Mouse (Mus musculus): ENCODE measurements around the gene Gtpbp10. TPM values are rescaled to one million over a fixed set of nuclear protein-coding genes. Genes with fewer than 3 reads are reported as not detected.

Gene Gtpbp10
- 1 to 10 TPM; 9.1 to 10.0 TPM for total RNA-seq (2021)

GRCm38 (mm10) chr5:5559079-5559740, at the start of gene Gtpbp10:
Gtpbp10 (minus strand) TSS chr5:5559538.
- intact Hi-C loops (cut with DNase I): no loop called here
- DNase-seq (ENCODE audit: extremely low spot score in 1 of 2, low spot score in 2 of 2): peak; percentile 89 to 96

GRCm38 (mm10) chr5:5587686-5588085, 28.3 kb upstream of the Gtpbp10 start:
- DNase-seq (ENCODE audit: extremely low spot score in 1 of 2, low spot score in 2 of 2): no peak
- intact Hi-C loops (cut with DNase I): no loop called here

DNA sequence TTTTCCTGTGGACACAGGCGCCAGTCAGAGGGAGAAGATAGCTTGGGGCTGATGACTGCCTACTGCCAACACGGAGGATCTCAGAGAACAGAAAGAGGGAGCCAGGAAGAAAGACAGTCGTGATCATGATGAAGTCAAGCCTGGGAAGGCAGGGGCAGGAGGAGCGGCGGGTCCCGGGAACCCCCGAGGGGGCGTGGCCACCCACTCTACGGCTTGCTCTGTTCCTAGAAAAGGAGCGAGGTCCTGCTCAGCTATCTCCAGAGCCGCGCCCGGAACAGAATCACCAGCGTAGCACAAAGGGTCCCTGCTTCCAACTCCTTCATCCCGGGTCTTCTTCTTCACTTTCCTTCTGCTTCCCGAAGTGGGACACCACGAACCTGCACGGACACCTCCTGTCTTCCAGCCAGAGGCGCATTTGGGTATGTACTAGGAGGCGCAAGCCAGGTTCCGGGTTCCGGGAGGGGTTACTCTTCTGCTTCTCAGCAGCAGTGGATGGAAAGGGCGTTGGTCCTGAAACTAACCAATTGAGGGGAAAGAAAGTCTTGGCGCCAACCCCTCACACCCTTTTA, 14.5 kb upstream of the Gtpbp10 start, which contains the start of gene Gm8773:
TSS of gene Gm8773 (plus strand) at position 51 of the 569 bp plus-strand sequence.
- intact Hi-C loops (cut with DNase I): no loop called here
- peak in 1 of 2 experiments; percentile 40 for DNase-seq (ENCODE audit: extremely low spot score in 1 of 2, low spot score in 2 of 2)

DNA sequence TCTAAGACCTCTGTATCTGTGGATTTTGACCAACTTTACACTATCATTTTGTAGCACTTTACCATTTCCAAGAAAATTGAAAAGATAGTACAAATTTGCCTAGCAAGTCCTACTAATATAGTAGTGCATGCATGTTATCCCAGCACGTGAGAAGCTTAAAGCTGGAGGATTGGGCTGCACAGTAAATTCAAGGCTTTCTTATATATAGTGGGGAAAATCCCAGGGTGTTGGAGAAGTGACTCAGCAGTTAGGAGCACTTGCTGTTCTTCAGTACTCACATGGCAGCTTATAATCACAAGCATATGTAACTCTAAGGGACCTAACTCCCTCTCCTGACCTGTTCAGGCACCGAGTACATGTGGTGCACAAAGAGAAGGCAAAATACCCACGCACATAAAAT, 3.1 kb upstream of the Gtpbp10 start:
- DNase-seq (ENCODE audit: extremely low spot score in 1 of 2, low spot score in 2 of 2): no peak
- intact Hi-C loops (cut with DNase I): no loop called here

GRCm38 (mm10) chr5:5561041-5561706, 1.8 kb upstream of the Gtpbp10 start:
- intact Hi-C loops (cut with DNase I): no loop called here
- DNase-seq (ENCODE audit: extremely low spot score in 1 of 2, low spot score in 2 of 2): no peak

DNA sequence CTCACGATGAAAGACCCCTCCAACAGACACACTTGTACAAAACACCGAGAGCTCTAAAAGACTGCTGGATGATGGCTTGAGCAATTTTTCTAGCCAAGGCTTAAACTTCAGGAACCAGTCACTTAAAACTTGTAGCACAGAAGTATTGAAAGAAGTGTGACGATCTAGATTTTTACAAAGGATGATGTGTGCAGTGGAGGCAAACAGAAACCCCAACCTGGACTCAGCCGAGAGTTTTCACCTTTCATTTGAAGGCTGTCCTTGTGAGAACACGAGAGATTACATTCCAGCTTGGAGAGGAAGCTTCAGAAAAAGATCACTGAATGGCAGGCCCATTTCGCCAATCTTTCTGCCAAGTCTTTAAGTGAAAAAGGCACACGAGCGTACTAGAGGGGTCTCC, 460 bp upstream of the Gtpbp10 start:
- no peak for DNase-seq (ENCODE audit: extremely low spot score in 1 of 2, low spot score in 2 of 2)
- intact Hi-C loops (cut with DNase I): no loop called here

DNA sequence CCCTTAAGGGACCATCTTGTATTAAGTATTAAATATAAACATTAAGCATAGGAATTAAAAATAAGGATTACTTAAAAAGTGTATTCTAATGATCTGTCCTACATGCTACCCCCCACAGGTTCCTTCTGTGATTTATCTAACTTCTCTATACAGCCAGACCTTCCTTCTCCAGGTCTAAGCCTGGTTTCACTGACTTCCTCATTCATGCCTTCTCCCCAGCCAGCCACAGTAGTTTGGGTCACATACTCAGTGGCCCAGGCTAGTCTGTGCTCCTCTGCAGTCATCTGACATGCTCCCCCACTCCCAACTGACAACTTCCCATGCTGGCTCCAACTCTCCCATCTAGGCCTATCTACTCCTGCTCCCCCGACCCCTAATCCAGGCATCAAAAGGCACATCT, 8.2 kb downstream of the Gtpbp10 start:
- DNase-seq (ENCODE audit: extremely low spot score in 1 of 2, low spot score in 2 of 2): no peak
- intact Hi-C loops (cut with DNase I): no loop called here

GRCm38 (mm10) chr5:5540385-5540784, 19.0 kb downstream of the Gtpbp10 start:
- intact Hi-C loops (cut with DNase I): no loop called here
- no peak for DNase-seq (ENCODE audit: extremely low spot score in 1 of 2, low spot score in 2 of 2)

GRCm38 (mm10) chr5:5539771-5540170, 19.6 kb downstream of the Gtpbp10 start:
- intact Hi-C loops (cut with DNase I): no loop called here
- DNase-seq (ENCODE audit: extremely low spot score in 1 of 2, low spot score in 2 of 2): no peak

GRCm38 (mm10) chr5:5536131-5536530, 23.2 kb downstream of the Gtpbp10 start:
- intact Hi-C loops (cut with DNase I): no loop called here
- DNase-seq (ENCODE audit: extremely low spot score in 1 of 2, low spot score in 2 of 2): no peak

DNA sequence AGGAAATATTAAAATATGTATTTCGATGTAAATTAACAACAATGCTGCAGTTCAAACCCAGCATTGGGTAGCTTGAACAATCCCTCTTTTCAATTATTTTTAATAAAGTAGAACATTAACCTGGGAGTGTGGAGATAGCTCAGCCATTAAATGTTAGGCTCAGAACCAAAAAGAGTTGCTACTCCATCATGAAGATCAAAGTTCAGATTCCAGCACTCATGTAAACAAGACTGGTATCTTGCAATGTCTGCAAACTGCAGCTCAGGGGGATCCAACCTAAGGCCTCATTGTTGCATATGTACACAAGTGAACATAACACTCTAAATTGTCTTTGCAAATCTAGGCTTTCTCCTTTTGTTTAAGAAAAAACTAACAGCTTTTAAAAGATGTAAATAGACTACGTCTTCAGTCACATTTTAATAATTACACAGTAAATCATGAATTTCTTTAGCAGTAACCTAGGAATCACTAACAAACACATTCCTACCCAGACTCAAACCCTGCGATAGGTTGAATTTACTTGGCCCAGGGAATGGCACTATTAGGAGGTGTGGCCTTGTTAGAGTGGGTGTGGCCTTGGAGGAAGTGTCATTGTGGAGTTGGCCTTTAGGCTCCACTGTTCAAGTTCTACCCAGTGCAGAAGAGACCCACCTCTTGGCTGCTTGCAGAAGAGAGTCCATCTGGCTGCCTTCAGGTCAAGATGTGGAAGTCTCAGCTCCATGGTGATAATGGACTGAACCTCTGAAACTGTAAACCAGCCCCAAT, 25.5 kb downstream of the Gtpbp10 start:
- intact Hi-C loops (cut with DNase I): no loop called here
- no peak for DNase-seq (ENCODE audit: extremely low spot score in 1 of 2, low spot score in 2 of 2)

GRCm38 (mm10) chr5:5515411-5515810, 43.9 kb downstream of the Gtpbp10 start:
- no peak for DNase-seq (ENCODE audit: extremely low spot score in 1 of 2, low spot score in 2 of 2)
- intact Hi-C loops (cut with DNase I): no loop called here

GRCm38 (mm10) chr5:5514196-5515076, 44.9 kb downstream of the Gtpbp10 start, which contains the start of gene Cldn12:
Cldn12 (minus strand) TSS chr5:5514958.
- intact Hi-C loops (cut with DNase I): no loop called here
- DNase-seq (ENCODE audit: extremely low spot score in 1 of 2, low spot score in 2 of 2): peak; percentile 96 to 98

DNA sequence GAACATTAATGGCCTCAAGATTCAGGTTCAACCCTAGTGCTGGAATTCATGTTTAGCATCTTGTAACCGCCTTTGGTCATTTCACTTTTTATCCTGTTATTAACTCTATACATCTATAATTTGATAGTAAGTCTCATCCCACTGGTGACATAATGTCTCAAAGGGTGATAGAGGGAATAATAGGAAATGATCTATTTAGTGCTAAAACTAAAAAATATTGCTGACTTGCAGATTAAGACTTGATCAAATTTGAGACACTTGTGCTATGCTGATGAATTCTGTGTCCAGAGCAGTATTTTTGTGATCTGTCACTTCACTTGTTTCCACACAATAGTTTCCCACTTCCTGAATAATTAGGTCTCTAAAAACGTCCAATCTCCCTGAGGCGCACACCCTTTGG, 47.9 kb downstream of the Gtpbp10 start:
- intact Hi-C loops (cut with DNase I): no loop called here
- no peak for DNase-seq (ENCODE audit: extremely low spot score in 1 of 2, low spot score in 2 of 2)

GRCm38 (mm10) chr5:5510989-5511388, 48.3 kb downstream of the Gtpbp10 start:
- DNase-seq (ENCODE audit: extremely low spot score in 1 of 2, low spot score in 2 of 2): no peak
- intact Hi-C loops (cut with DNase I): no loop called here

GRCm38 (mm10) chr5:5510304-5510887, 48.9 kb downstream of the Gtpbp10 start:
- peak in 1 of 2 experiments; percentile 55 for DNase-seq (ENCODE audit: extremely low spot score in 1 of 2, low spot score in 2 of 2)
- intact Hi-C loops (cut with DNase I): no loop called here

- no peak for DNase-seq (ENCODE audit: extremely low spot score in 1 of 2, low spot score in 2 of 2)
- intact Hi-C loops (cut with DNase I): loop anchor here (5.0 kb wide), 1 partner anchor 239 kb away; the partner anchor contains the start of gene Steap1
Observed at GRCm38 (mm10) chr5:5508231-5508630, 51.1 kb downstream of the Gtpbp10 start.

DNA sequence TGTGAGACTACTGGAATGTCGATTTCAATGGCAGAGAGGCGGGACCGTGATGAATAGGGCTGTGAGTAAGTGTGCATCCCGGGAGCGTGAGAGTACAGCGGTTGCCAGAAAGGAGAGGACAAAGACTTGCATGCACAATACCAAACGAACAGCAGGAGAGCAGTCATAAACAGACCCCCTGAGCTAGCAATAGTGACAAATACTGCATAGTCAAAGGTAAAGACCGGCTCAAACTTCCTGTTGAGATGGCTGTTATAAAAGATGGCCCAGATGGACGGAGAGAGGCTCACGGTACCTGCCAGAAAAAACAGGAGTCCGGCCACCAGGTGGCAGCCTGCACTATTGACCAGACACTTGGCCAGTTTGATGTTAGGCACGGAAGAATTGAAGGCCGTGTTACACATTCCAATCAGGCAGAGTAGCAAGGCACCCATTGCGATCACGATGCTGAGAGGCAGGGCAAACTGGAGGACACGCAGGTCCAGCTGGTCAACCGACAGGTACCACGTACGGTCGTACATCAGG, 51.6 kb downstream of the Gtpbp10 start:
- DNase-seq (ENCODE audit: extremely low spot score in 1 of 2, low spot score in 2 of 2): peak; percentile 37 to 78
- intact Hi-C loops (cut with DNase I): loop anchor here (5.0 kb wide), 1 partner anchor 240 kb away; the partner anchor contains the start of gene Steap1

Data from left cerebral cortex, postnatal 10 days (tissue).